Mouse (Mus musculus): ENCODE measurements around the gene Cabcoco1.

The Cabcoco1 gene

GRCm38 (mm10) chr10:68506242-68506641 lies 35.5 kb downstream of the Cabcoco1 start:
- DNase-seq = no peak

GRCm38 (mm10) chr10:68504586-68505152 lies 37.0 kb downstream of the Cabcoco1 start:
- DNase-seq = no peak

- DNase-seq = no peak
These were observed 40.6 kb downstream of the Cabcoco1 start for GRCm38 (mm10) chr10:68501067-68501466.

- no peak for DNase-seq
These were observed 46.5 kb downstream of the Cabcoco1 start for GRCm38 (mm10) chr10:68495246-68495645.

GRCm38 (mm10) chr10:68491557-68491956 lies 50.1 kb downstream of the Cabcoco1 start:
- DNase-seq = no peak

- DNase-seq = no peak
These were observed 50.9 kb downstream of the Cabcoco1 start for GRCm38 (mm10) chr10:68490781-68491180.

GRCm38 (mm10) chr10:68472799-68473198 lies 68.9 kb downstream of the Cabcoco1 start:
- DNase-seq = no peak

GRCm38 (mm10) chr10:68465737-68466327 lies 75.9 kb downstream of the Cabcoco1 start:
- DNase-seq = no peak

GRCm38 (mm10) chr10:68464943-68465342 lies 76.8 kb downstream of the Cabcoco1 start:
- DNase-seq = peak; percentile 9

- DNase-seq = no peak
These were observed 81.9 kb downstream of the Cabcoco1 start for GRCm38 (mm10) chr10:68459784-68460183.

GRCm38 (mm10) chr10:68457019-68457418 lies 84.7 kb downstream of the Cabcoco1 start:
- no peak for DNase-seq

GRCm38 (mm10) chr10:68454541-68454940 lies 87.2 kb downstream of the Cabcoco1 start:
- no peak for DNase-seq

GRCm38 (mm10) chr10:68446797-68447125 lies 94.9 kb downstream of the Cabcoco1 start:
- DNase-seq = no peak

GRCm38 (mm10) chr10:68445876-68446796 lies 95.6 kb downstream of the Cabcoco1 start:
- no peak for DNase-seq

- DNase-seq = no peak
These were observed 96.4 kb downstream of the Cabcoco1 start for GRCm38 (mm10) chr10:68445244-68445811.

GRCm38 (mm10) chr10:68444361-68445114 lies 97.2 kb downstream of the Cabcoco1 start:
- DNase-seq = no peak

GRCm38 (mm10) chr10:68443132-68443531 lies 98.6 kb downstream of the Cabcoco1 start:
- DNase-seq = no peak

- no peak for DNase-seq
These were observed 99.0 kb downstream of the Cabcoco1 start for GRCm38 (mm10) chr10:68442713-68443112.

GRCm38 (mm10) chr10:68441931-68442662 lies 99.6 kb downstream of the Cabcoco1 start:
- DNase-seq = no peak

GRCm38 (mm10) chr10:68440515-68440914 lies 101.2 kb downstream of the Cabcoco1 start:
- DNase-seq = no peak

- DNase-seq = no peak
These were observed 105.9 kb downstream of the Cabcoco1 start for GRCm38 (mm10) chr10:68435754-68436153.

- DNase-seq = no peak
These were observed 106.6 kb downstream of the Cabcoco1 start for GRCm38 (mm10) chr10:68435001-68435560.
